Mouse (Mus musculus): Measurements from ENCODE around the gene Gpkow. TPM values are rescaled to one million over a fixed set of nuclear protein-coding genes. Genes with fewer than 3 reads are reported as not detected.
"Not testable (repeated sequence)": the region's sequence is repeated elsewhere in the genome, so short reads cannot be mapped to it uniquely, and the experiment has no call there.

Gpkow gene
- total RNA-seq, 2 experiments from 2014 or later: 35.5 to 38.4 TPM

- DNase-seq (ENCODE audit: low spot score in 2 of 2): no peak
These were observed 46.5 kb downstream of the Gpkow start for GRCm38 (mm10) chrX:7743470-7743869.

GRCm38 (mm10) chrX:7744940-7745339 is 48.0 kb downstream of the Gpkow start:
- no peak for DNase-seq (ENCODE audit: low spot score in 2 of 2)

- no peak for DNase-seq (ENCODE audit: low spot score in 2 of 2)
These were observed 48.5 kb downstream of the Gpkow start for GRCm38 (mm10) chrX:7745429-7745828.

GRCm38 (mm10) chrX:7750432-7751116 is 53.6 kb downstream of the Gpkow start, which contains the start of gene Ccdc120:
Ccdc120 (minus strand) TSS chrX:7750905.
- peak; percentile 57 to 73 for DNase-seq (ENCODE audit: low spot score in 2 of 2)

GRCm38 (mm10) chrX:7753627-7754026 is 56.7 kb downstream of the Gpkow start:
- not testable (repeated sequence) for DNase-seq (ENCODE audit: low spot score in 2 of 2)

Other genes with a start within 250 kb of the Gpkow start
- under 1 TPM; 0.21 to 0.22 TPM for gene Foxp3, start 123.5 kb upstream of the Gpkow start, total RNA-seq (2021)
- gene Ppp1r3f, start 122.8 kb upstream of the Gpkow start, total RNA-seq (2021): 10 to 100 TPM; 13.1 to 14.1 TPM
- 10 to 100 TPM; 21.3 to 23.4 TPM for gene Ccdc22, start 91.6 kb upstream of the Gpkow start, total RNA-seq (2021)
- not detected for gene Cacna1f, start 90.0 kb upstream of the Gpkow start, total RNA-seq (2021)
- gene Syp, start 58.7 kb upstream of the Gpkow start, total RNA-seq (2021): 1,000 to 10,000 TPM; 1,418 to 1,453 TPM
- 1 to 10 TPM; 2.0 TPM for gene Prickle3, start 39.9 kb upstream of the Gpkow start, total RNA-seq (2021)
- gene Plp2, start 25.7 kb upstream of the Gpkow start, total RNA-seq (2021): 10 to 100 TPM; 14.9 to 19.3 TPM
- gene Magix, start 15.9 kb upstream of the Gpkow start, total RNA-seq (2021): under 1 TPM in 1 of 2 experiments, not detected in 1; 0.42 TPM
- gene Wdr45, start 17.2 kb downstream of the Gpkow start, total RNA-seq (2021): 10 to 100 TPM; 34.3 to 41.8 TPM
- not detected for gene Gm45208, start 25.1 kb downstream of the Gpkow start, total RNA-seq (2021)
- 10 to 100 TPM; 85.0 to 98.9 TPM for gene Praf2, start 31.3 kb downstream of the Gpkow start, total RNA-seq (2021)
- gene Ccdc120, start 53.8 kb downstream of the Gpkow start, total RNA-seq (2021): 10 to 100 TPM; 23.0 to 24.5 TPM
- 10 to 100 TPM; 28.8 to 38.6 TPM for gene Tfe3, start 65.4 kb downstream of the Gpkow start, total RNA-seq (2021)
- gene Gripap1, start 92.6 kb downstream of the Gpkow start, total RNA-seq (2021): 10 to 100 TPM; 86.1 to 93.0 TPM
- gene Kcnd1, start 125.2 kb downstream of the Gpkow start, total RNA-seq (2021): 10 to 100 TPM; 11.8 to 12.0 TPM
- gene Otud5, start 144.2 kb downstream of the Gpkow start, total RNA-seq (2021): 10 to 100 TPM; 67.3 to 67.8 TPM
- gene Pim2, start 181.1 kb downstream of the Gpkow start, total RNA-seq (2021): 10 to 100 TPM; 39.1 to 39.9 TPM
- 10 to 100 TPM; 46.7 to 47.4 TPM for gene Slc35a2, start 186.9 kb downstream of the Gpkow start, total RNA-seq (2021)
- gene Pqbp1, start 202.1 kb downstream of the Gpkow start, total RNA-seq (2021): 10 to 100 TPM; 79.4 to 87.7 TPM
- gene Timm17b, start 202.2 kb downstream of the Gpkow start, total RNA-seq (2021): 10 to 100 TPM; 31.8 to 33.2 TPM
- gene Gm10491, start 210.7 kb downstream of the Gpkow start, total RNA-seq (2021): not detected
- gene Gm10490, start 212.4 kb downstream of the Gpkow start, total RNA-seq (2021): not detected
- 100 to 1,000 TPM; 307 to 355 TPM for gene Pcsk1n, start 222.7 kb downstream of the Gpkow start, total RNA-seq (2021)
- gene Eras, start 231.5 kb downstream of the Gpkow start, total RNA-seq (2021): not detected

Data from layer of hippocampus, postnatal 10 days (tissue).